Mouse (Mus musculus): Measurements from ENCODE around the gene Zswim5. TPM values are rescaled to one million over a fixed set of nuclear protein-coding genes. Genes with fewer than 3 reads are reported as not detected.
A peak's percentile ranks its signal among the peaks of the same experiment; 100 is the strongest.

The Zswim5 gene
- polyA plus RNA-seq, 1 experiment from 2014 or later, result 7.6 TPM

DNA sequence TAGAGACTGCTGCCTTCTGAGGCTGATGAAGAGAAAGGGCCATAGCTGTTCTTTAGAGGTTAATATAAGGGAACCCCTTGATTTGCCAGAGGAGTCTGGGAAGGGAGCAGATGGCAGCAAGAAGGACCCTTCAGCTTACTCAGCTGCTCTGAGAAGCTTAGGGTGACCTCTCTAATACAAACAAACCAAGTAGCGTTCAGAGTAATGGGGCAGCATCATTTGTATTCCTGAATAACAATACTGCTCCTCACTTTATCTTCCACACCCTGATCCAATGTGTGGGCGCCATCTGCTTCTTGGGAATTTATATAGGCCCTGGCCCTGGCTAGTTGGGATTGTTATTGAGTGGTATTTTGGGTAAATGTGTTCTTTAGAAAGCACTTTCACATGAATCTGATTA lies 65.5 kb downstream of the Zswim5 start:
- WGBS, result 59% methylated on average over 2 of the region's 2 CpGs
- no peak for DNase-seq (ENCODE audit: low spot score)
- H3K4me1 ChIP-seq (replicated peaks), result peaks cover 35% of the 10 kb centered on the region
- no peaks in the 10 kb centered on the region for H3K36me3 ChIP-seq
- no peaks in the 10 kb centered on the region for H3K27me3 ChIP-seq (ENCODE audit: insufficient read depth, poor library complexity, severe bottlenecking)
- H3K9me3 ChIP-seq, result no peaks in the 10 kb centered on the region
- no peak overlapping the region for H3K27ac ChIP-seq
- H3K4me3 ChIP-seq, result no peak overlapping the region

DNA sequence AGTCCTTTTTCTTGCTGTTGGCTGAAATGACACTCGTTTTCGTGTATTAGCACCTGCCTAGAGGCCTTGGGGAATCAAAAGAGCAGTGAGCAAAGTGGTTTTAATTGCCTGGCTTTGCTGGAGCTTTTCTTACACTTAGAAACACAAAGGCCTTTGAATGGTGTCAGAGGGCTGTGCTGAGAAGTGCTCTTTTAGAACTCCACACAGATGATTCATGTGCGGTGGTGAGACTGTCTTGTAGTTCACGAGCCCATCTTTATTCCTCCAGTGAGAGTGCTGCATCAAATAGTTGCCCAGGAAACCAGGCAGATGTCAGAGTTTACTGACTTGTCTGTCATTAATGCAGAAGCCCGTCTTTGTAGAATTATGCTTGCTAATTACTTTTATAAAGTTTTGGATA lies 66.9 kb downstream of the Zswim5 start:
- Histone ChIP-seq H3K27ac (peak overlapping the region; percentile 56; the same call in 1 of the 2 replicates), H3K36me3 (0 out of 2 replicates have a peak, but pooled peaks cover 3% of the 10 kb centered on the region), H3K27me3 (ENCODE audit: insufficient read depth, poor library complexity, severe bottlenecking) (no peaks in the 10 kb centered on the region), H3K4me1 (replicated peaks) (peaks cover 29% of the 10 kb centered on the region), H3K4me3 (no peak overlapping the region), H3K9me3 (no peaks in the 10 kb centered on the region)
- 41% methylated on average over 5 of the region's 5 CpGs for WGBS
- DNase-seq (ENCODE audit: low spot score), result no peak

DNA sequence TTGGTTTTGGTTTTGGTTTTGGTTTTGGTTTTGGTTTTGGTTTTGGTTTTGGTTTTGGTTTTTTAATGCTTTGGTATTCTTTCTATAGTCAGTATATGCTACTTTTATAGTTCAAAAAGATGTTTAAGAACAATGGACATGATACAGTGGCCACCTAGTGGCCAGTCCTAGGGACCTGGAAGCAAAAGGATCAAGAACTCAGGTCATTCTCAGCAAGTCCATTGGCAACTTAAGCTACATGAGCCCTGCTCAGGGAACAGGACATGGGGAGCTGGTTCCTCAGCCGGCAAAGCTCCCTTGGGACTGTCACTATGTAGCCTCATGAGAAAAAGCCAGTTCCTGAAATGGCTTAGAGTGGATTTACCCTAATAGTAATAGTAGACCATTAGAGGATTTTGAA lies 74.5 kb downstream of the Zswim5 start:
- peak; percentile 13 for DNase-seq (ENCODE audit: low spot score)

DNA sequence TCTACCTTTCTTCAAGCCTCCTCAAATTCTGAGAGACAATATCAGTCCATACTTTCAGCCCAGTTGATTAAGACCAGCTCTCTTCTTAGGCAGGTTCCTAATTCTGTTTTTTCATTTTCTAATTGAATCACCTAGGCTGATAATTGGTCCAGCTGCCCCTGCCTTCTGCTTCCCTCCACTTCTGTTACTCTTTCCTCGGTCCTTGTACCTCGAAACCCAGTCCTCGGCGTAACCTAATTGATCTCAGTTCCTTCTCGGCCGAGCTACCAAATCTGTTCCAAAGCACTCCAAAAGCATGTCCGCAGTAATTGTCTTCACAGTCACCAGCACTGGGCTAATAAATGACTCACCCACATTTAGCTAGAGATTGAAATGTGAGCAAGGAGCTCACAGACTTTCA lies 77.8 kb downstream of the Zswim5 start:
- H3K27ac ChIP-seq, result no peak overlapping the region
- H3K4me3 ChIP-seq, result no peak overlapping the region
- H3K4me1 ChIP-seq (replicated peaks), result no peaks in the 10 kb centered on the region
- peaks cover 18% of the 10 kb centered on the region for H3K36me3 ChIP-seq
- H3K27me3 ChIP-seq (ENCODE audit: insufficient read depth, poor library complexity, severe bottlenecking), result no peaks in the 10 kb centered on the region
- WGBS, result 88% methylated on average over 7 of the region's 7 CpGs
- no peaks in the 10 kb centered on the region for H3K9me3 ChIP-seq
- no peak for DNase-seq (ENCODE audit: low spot score)

More for the DNA sequence above, 74.5 kb downstream of the Zswim5 start:
- Histone ChIP-seq H3K27ac (no peak overlapping the region), H3K4me1 (replicated peaks) (no peaks in the 10 kb centered on the region), H3K27me3 (ENCODE audit: insufficient read depth, poor library complexity, severe bottlenecking) (no peaks in the 10 kb centered on the region), H3K4me3 (no peak overlapping the region), H3K36me3 (peaks cover 11% of the 10 kb centered on the region), H3K9me3 (no peaks in the 10 kb centered on the region)
- 57% methylated on average over 1 of the region's 1 CpGs for WGBS

DNA sequence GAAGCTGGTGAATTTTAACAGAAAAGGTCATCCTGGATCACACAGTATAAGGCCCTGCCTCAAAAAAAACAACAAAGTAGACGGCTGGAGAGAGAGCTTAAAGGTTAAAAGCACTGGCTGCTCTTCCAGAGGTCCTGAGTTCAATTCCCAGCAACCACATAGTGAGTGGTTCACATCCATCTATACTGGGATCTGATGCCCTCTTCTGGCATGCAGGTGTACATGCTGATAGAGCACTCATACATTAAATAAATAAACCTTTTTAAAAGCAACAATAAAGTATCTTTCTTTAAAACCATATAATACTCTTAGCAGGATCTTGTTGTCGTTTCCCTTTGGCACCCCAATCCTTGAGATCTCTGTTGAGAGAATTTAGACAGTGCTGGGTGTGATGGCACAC lies 99.3 kb downstream of the Zswim5 start:
- peaks cover 84% of the 10 kb centered on the region for H3K36me3 ChIP-seq
- H3K27ac ChIP-seq, result no peak overlapping the region
- 72% methylated on average over 2 of the region's 2 CpGs for WGBS
- H3K9me3 ChIP-seq, result no peaks in the 10 kb centered on the region
- H3K27me3 ChIP-seq (ENCODE audit: insufficient read depth, poor library complexity, severe bottlenecking), result no peaks in the 10 kb centered on the region
- H3K4me3 ChIP-seq, result no peak overlapping the region
- H3K4me1 ChIP-seq (replicated peaks), result no peaks in the 10 kb centered on the region
- no peak for DNase-seq (ENCODE audit: low spot score)

DNA sequence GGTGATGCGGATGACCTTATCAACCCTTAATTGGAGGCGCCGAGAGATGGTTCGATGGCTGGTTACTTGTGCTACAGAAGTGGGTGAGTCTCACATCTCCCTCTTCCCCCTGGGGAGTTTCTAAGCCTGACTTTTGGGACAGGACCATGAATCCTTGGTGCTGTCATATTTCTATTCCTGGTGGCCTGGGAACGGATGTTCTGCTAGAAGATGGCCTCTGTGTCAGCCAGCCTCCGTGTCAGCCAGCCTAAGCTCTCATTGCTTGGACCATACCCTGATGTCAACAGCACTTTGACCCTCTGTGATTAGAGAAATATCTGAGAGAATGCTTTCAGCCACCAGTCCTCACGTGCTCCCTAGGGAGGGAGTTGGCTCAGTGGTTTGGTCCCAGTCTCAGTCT lies 108.5 kb downstream of the Zswim5 start:
- H3K27me3 ChIP-seq (ENCODE audit: insufficient read depth, poor library complexity, severe bottlenecking), result no peaks in the 10 kb centered on the region
- 95% methylated on average over 7 of the region's 7 CpGs for WGBS
- H3K4me1 ChIP-seq (replicated peaks), result no peaks in the 10 kb centered on the region
- peaks cover 77% of the 10 kb centered on the region for H3K36me3 ChIP-seq
- H3K9me3 ChIP-seq, result no peaks in the 10 kb centered on the region
- no peak overlapping the region for H3K27ac ChIP-seq
- no peak overlapping the region for H3K4me3 ChIP-seq
- no peak for DNase-seq (ENCODE audit: low spot score)

DNA sequence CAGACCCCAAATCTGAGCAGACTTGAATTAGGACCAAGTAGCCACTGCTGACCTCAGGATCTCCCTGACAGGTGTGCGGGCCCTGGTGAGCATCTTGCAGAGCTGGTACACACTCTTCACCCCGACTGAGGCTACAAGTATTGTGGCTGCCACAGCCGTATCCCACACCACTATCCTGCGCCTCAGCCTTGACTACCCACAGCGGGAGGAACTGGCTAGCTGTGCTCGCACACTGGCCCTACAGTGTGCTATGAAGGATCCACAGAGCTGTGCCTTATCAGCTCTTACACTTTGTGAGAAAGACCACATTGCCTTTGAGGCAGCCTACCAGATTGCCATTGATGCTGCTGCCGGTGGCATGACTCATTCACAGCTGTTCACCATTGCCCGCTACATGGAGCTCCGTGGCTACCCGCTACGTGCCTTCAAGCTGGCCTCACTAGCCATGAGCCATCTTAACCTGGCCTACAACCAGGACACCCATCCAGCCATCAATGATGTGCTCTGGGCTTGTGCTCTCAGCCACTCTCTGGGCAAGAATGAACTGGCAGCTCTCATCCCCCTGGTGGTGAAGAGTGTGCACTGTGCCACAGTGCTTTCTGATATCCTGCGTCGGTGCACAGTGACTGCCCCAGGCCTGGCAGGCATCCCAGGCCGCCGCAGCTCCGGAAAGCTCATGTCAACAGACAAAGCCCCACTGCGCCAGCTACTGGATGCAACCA lies 109.4 kb downstream of the Zswim5 start:
- Histone ChIP-seq H3K9me3 (no peaks in the 10 kb centered on the region), H3K36me3 (peaks cover 70% of the 10 kb centered on the region), H3K27me3 (ENCODE audit: insufficient read depth, poor library complexity, severe bottlenecking) (no peaks in the 10 kb centered on the region), H3K27ac (no peak overlapping the region), H3K4me1 (replicated peaks) (no peaks in the 10 kb centered on the region), H3K4me3 (no peak overlapping the region)
- WGBS, result 67% methylated on average over 17 of the region's 17 CpGs
- DNase-seq (ENCODE audit: low spot score), result peak; percentile 67

DNA sequence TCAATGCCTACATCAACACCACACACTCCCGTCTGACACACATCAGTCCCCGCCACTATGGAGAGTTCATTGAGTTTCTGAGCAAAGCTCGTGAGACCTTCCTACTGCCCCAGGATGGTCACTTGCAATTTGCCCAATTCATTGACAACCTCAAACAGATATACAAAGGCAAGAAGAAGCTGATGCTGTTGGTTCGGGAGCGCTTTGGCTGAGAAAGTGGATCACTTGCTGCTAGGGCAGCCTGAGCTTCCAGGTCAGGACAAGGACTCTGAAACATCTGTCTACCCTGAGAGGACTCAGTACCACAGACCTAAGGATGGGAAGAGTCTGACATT lies 109.9 kb downstream of the Zswim5 start:
- H3K9me3 ChIP-seq, result no peaks in the 10 kb centered on the region
- no peaks in the 10 kb centered on the region for H3K4me1 ChIP-seq (replicated peaks)
- WGBS, result 79% methylated on average over 5 of the region's 5 CpGs
- no peak for DNase-seq (ENCODE audit: low spot score)
- H3K27me3 ChIP-seq (ENCODE audit: insufficient read depth, poor library complexity, severe bottlenecking), result no peaks in the 10 kb centered on the region
- H3K27ac ChIP-seq, result no peak overlapping the region
- H3K36me3 ChIP-seq, result peaks cover 65% of the 10 kb centered on the region
- no peak overlapping the region for H3K4me3 ChIP-seq

DNA sequence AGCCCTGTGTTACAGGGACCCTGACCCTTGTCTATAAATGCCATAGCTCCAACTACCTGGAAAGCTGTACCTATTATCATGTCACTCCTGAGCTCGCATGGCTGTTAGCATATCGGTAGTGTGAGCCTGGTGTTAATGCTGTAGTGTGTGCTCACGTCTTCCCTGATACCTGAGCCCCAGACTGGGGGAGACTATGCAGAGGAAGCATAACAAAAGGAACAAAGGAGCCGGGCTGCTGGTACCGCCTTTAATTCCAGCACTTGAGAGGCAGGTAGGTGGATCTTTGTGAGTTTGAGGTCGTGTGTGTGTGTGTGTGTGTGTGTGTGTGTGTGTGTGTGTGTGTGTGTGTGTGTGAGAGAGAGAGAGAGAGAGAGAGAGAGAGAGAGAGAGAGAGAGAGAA lies 112.6 kb downstream of the Zswim5 start:
- Histone ChIP-seq H3K36me3 (peaks cover 61% of the 10 kb centered on the region), H3K27me3 (ENCODE audit: insufficient read depth, poor library complexity, severe bottlenecking) (no peaks in the 10 kb centered on the region), H3K9me3 (no peaks in the 10 kb centered on the region), H3K4me1 (replicated peaks) (peaks cover 15% of the 10 kb centered on the region), H3K4me3 (no peak overlapping the region), H3K27ac (no peak overlapping the region)
- WGBS, result 62% methylated on average over 6 of the region's 6 CpGs
- no peak for DNase-seq (ENCODE audit: low spot score)

DNA sequence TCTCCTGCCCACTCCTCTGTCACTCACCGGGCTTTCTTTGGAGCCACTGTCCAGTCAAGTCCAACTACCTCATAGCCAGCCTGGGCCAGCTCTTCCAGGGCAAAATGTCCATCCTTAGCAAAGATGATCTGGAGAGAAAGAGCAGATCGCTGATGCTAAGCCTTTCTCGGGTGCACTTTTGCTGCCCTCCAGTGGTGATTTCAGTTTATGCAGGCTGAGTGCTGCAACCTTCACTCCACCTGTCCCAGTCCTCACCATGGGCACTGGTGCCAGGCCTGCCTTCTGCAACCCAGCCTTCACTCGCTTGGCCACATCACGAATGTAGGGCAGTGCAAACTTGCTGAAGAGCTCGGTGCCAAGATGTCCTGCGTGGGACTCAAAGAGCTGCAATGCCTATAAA lies 114.2 kb downstream of the Zswim5 start:
- Histone ChIP-seq H3K27me3 (ENCODE audit: insufficient read depth, poor library complexity, severe bottlenecking) (0 out of 2 replicates have a peak, but pooled peaks cover 3% of the 10 kb centered on the region), H3K9me3 (no peaks in the 10 kb centered on the region), H3K4me3 (no peak overlapping the region; the same call in 1 of the 2 replicates), H3K36me3 (peaks cover 45% of the 10 kb centered on the region), H3K4me1 (replicated peaks) (peaks cover 30% of the 10 kb centered on the region), H3K27ac (no peak overlapping the region)
- DNase-seq (ENCODE audit: low spot score), result peak; percentile 81
- WGBS, result 15% methylated on average over 7 of the region's 7 CpGs

DNA sequence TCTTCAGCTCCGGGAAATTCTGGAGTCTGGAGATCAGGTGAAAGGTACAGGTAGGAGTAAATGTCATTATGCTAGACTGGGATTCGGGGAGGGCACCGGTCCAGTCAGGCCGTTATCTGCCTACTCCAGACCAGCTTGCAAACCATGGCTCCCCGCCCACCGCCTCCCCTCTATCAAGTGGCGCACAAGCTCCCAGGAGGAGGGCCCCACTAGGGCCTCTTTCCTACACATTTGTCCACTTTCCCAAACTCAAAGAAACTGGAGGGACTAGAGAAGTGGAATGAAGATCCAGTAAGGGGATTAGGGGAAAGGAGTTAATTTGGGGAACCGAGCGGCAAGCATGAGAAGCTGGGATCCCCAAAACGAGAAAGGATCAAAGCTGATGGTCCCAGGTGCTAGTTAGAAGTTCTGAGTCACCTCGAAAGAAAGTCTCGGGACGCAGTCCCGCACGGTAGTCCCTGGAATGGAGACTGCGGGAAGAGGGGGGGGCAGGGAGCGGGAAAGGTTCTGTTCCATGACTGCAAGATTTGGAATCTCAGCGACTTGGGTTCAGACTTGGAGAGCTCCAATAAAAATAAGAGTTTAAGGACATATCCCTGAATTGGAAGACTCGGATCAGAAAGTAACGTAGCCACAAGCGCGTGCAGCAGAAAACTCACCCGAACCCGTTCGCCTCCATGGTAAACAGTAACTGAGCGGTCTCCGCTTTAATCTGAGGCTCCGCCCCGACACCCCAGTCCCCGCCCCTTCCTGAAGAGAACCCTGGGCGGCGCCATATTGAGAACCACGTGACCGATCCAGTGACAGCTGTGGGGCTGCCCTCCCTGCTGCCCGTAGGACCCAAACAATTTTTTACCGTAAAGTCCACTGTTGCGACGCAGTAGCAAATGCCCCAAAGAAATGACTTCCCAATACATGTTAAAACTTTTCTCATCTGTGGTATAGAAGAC lies 116.8 kb downstream of the Zswim5 start, which contains the start of gene Urod:
Gene Urod, minus strand, starts transcription at position 742 of the 950 bp plus-strand sequence.
- DNase-seq (ENCODE audit: low spot score), result peak; percentile 94
- H3K9me3 ChIP-seq, result no peaks in the 10 kb centered on the region

DNA sequence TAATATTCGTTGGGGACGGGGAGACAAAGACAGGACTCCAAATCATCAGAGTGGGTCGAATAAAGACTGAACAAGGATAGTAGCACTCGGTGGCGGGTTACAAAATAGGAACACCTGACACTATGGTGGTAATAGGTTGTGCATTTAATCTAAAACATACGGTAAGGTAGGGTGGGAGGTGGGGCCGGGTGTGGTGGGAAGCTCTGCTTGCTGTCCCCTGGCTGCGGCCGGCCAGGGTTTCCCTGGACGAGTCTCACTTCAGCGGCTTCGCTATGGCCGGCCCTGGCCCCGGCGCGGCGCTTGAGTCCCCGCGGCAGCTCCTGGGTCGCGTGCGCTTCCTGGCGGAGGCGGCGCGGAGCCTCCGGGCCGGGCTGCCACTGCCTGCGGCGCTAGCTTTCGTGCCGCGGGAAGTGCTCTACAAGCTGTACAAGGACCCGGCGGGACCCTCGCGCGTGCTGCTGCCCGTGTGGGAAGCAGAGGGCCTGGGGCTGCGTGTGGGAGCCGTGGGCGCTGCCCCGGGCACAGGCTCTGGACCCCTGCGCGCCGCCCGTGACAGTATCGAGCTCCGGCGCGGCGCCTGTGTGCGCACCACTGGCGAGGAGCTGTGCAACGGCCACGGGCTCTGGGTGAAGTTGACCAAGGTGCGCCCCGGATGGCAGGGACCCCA lies 118.1 kb downstream of the Zswim5 start, which contains the start of gene Hectd3:
Gene Hectd3, plus strand, starts transcription at position 187 of the 667 bp plus-strand sequence.
- Histone ChIP-seq H3K27me3 (ENCODE audit: insufficient read depth, poor library complexity, severe bottlenecking) (peaks cover 11% of the 10 kb centered on the region), H3K27ac (peak within 1 kb of the TSS; percentile 85), H3K4me3 (peak within 1 kb of the TSS; percentile 90), H3K4me1 (replicated peaks) (peaks cover 36% of the 10 kb centered on the region), H3K36me3 (peaks cover 29% of the 10 kb centered on the region), H3K9me3 (no peaks in the 10 kb centered on the region)
- DNase-seq (ENCODE audit: low spot score), result peak; percentile 79
- under 1% methylated on average over 58 of the region's 58 CpGs for WGBS

More for the DNA sequence above, 116.8 kb downstream of the Zswim5 start, which contains the start of gene Urod:
- 1% methylated on average over 38 of the region's 38 CpGs for WGBS
- peak within 1 kb of the TSS; percentile 90 for H3K4me3 ChIP-seq
- peaks cover 29% of the 10 kb centered on the region for H3K36me3 ChIP-seq
- H3K4me1 ChIP-seq (replicated peaks), result peaks cover 36% of the 10 kb centered on the region
- H3K27me3 ChIP-seq (ENCODE audit: insufficient read depth, poor library complexity, severe bottlenecking), result peaks cover 11% of the 10 kb centered on the region
- H3K27ac ChIP-seq, result peak within 1 kb of the TSS; percentile 85

Data from hindbrain, embryonic 10.5 days (tissue).